In the genomic region with DNA sequence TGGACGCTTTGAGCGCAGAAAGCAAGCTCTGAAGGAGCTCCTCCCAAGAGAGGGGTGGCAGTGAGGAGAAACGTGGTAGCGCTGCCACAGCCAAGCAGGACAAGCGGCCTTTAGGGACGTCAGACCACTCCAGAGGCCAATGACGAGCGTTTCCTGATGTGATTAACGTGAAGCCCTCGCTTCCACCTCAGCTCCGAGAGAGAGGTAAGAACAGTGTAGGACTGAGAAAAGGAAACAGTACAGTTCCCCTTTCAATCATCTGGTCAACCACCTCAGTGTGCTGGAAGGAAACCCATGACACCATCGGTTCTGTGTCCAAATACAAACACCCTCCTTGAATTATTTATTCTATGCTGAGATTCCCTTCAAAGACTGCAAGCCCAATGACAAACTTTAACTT, we compare ENCODE assay signal across 14 mouse cellular contexts. TPM values are rescaled to one million over a fixed set of nuclear protein-coding genes. Genes with fewer than 3 reads are reported as not detected.
DNase-seq lines count a peak whose midpoint lies in the region; ATAC-seq and TF ChIP-seq lines count a peak whose summit lies in the region.
"Had no signal": no experiment of that assay in that cellular context is flagged by ENCODE, and none has a peak within 500 bp of the region (broad histone marks: within the 10 kb centered on the region; RNA-seq: fewer than 3 reads in every experiment).

No protein-coding gene starts in this region.

- ATAC-seq in hematopoietic stem cell, adult 5-6 weeks (replicated peaks in 1 of 2; ENCODE audit: insufficient read depth in 1 of 2, low FRiP score in 2 of 2, low TSS enrichment in 1 of 2, low read depth in 1 of 2, poor library complexity in 2 of 2, severe bottlenecking in 2 of 2), result peak; percentile 73 to 84
- ATAC-seq in neutrophil, adult 5-6 weeks (ENCODE audit: extremely low read depth, insufficient number of reproducible peaks, low FRiP score, poor library complexity, severe bottlenecking), result peak; percentile 33; the same call in 1 of the 2 replicates
- ATAC-seq: forebrain, postnatal 0 days had no signal

- peak overlapping the region; percentile 3; the same call in 1 of the 2 replicates for H3K4me3 ChIP-seq in kidney, adult 2 months (ENCODE audit: insufficient read depth, low read depth, low read length)
- H3K4me3 ChIP-seq: embryonic facial prominence, embryonic 13.5 days; kidney, embryonic 15.5 days had no signal

- no peak for TF ChIP-seq CTCF in kidney, adult 2 months (conservative IDR thresholded peaks at IDR 0.05; ENCODE audit: insufficient read depth, insufficient read length, low read depth, low read length)

- 57% methylated on average over 12 of the region's 12 CpGs for WGBS in kidney, adult 2 months

- intact Hi-C loops in left cerebral cortex, postnatal 10 days (cut with DNase I), result no loop called here

- DNase-seq in kidney, adult 2 months, result no peak
- no peak for DNase-seq in kidney, postnatal 36 days
- peak; percentile 36 to 39 for DNase-seq in spleen, postnatal 36 days (ENCODE audit: low spot score in 2 of 2)
- no peak for DNase-seq in spleen, adult 18-20 months
- DNase-seq in left cerebral cortex, postnatal 10 days (ENCODE audit: extremely low spot score in 1 of 2, low spot score in 2 of 2), result no peak
- DNase-seq in cerebellum, postnatal 36 days, result no peak
- DNase-seq: cerebellum, adult 18-20 months; forebrain, postnatal 0 days; heart, postnatal 14 days; thymus, postnatal 4 days had no signal

- no peak overlapping the region for H3K27ac ChIP-seq in kidney, adult 2 months (ENCODE audit: insufficient read depth, low read depth, low read length)
- H3K27ac ChIP-seq: embryonic facial prominence, embryonic 13.5 days; kidney, embryonic 15.5 days had no signal

- H3K4me1 ChIP-seq in kidney, adult 2 months (ENCODE audit: control insufficient read depth, insufficient read depth, low read length), result peaks cover 29% of the 10 kb centered on the region

- H3K36me3 ChIP-seq in kidney, adult 2 months (ENCODE audit: control insufficient read depth, insufficient read depth, low read length), result no peaks in the 10 kb centered on the region; the same call in 1 of the 2 replicates

- no peak for TF ChIP-seq POLR2A in kidney, adult 2 months (IDR thresholded peaks at IDR 0.05; ENCODE audit: low read depth, low read length)

- no peaks in the 10 kb centered on the region for H3K27me3 ChIP-seq in kidney, adult 2 months (replicated peaks; ENCODE audit: control insufficient read depth, insufficient read depth, low read length)
- H3K27me3 ChIP-seq: embryonic facial prominence, embryonic 13.5 days; kidney, embryonic 15.5 days had no signal

RNA-seq across cellular contexts. Expression of a gene that starts 3.6 kb away (rescaled TPM):
- polyA plus RNA-seq in kidney, adult 2 months (2012; rRNA removed), result 236 and 254 TPM in 2 replicates
- total RNA-seq in hematopoietic stem cell, adult 5-6 weeks (2017), result 83.2 and 94.6 TPM in 2 replicates
- total RNA-seq in neutrophil, adult 5-6 weeks (2017), result 137 and 149 TPM in 2 replicates
- total RNA-seq in left cerebral cortex, postnatal 10 days (2021), result 100 to 1,000 TPM; 227 to 237 TPM

RNA-seq across cellular contexts. Expression of a gene that starts 10.5 kb away (rescaled TPM):
- 195 and 227 TPM in 2 replicates for polyA plus RNA-seq in kidney, adult 2 months (2012; rRNA removed)
- 23.7 and 25.8 TPM in 2 replicates for total RNA-seq in hematopoietic stem cell, adult 5-6 weeks (2017)
- 27.1 and 28.2 TPM in 2 replicates for total RNA-seq in neutrophil, adult 5-6 weeks (2017)
- total RNA-seq in left cerebral cortex, postnatal 10 days (2021), result 100 to 1,000 TPM; 224 to 237 TPM

Comparison
In these comparisons a context has a peak if more than half of its experiments do, and no peak if none do; other contexts are left out.
1. DNase-seq: peak in spleen, postnatal 36 days (2 of 2); none in kidney, adult 2 months (single experiment), kidney, postnatal 36 days (0 of 2), spleen, adult 18-20 months (0 of 2), left cerebral cortex, postnatal 10 days (0 of 2) and cerebellum, postnatal 36 days (0 of 2).